Mouse (Mus musculus): ENCODE measurements around the gene Fam83f.
"Not testable (repeated sequence)": the region's sequence is repeated elsewhere in the genome, so short reads cannot be mapped to it uniquely, and the experiment has no call there.

Fam83f gene

GRCm38 (mm10) chr15:80705828-80706549, 34.3 kb downstream of the Fam83f start:
- peak; percentile 57 to 76 for DNase-seq (ENCODE audit: low spot score in 2 of 2)

- DNase-seq (ENCODE audit: low spot score in 2 of 2), result no peak
Observed at GRCm38 (mm10) chr15:80706596-80706995, 34.9 kb downstream of the Fam83f start.

- no peak for DNase-seq (ENCODE audit: low spot score in 2 of 2)
Observed at GRCm38 (mm10) chr15:80707088-80707487, 35.4 kb downstream of the Fam83f start.

GRCm38 (mm10) chr15:80709593-80709992, 37.9 kb downstream of the Fam83f start:
- DNase-seq (ENCODE audit: low spot score in 2 of 2), result no peak

GRCm38 (mm10) chr15:80710257-80710607, 38.6 kb downstream of the Fam83f start:
- no peak for DNase-seq (ENCODE audit: low spot score in 2 of 2)

- DNase-seq (ENCODE audit: low spot score in 2 of 2), result peak; percentile 98
Observed at GRCm38 (mm10) chr15:80710608-80711363, 39.1 kb downstream of the Fam83f start, which contains the start of gene Tnrc6b. Gene Tnrc6b, plus strand, starts transcription at chr15:80711313.

- peak; percentile 75 to 79 for DNase-seq (ENCODE audit: low spot score in 2 of 2)
Observed at GRCm38 (mm10) chr15:80711401-80712151, 39.9 kb downstream of the Fam83f start.

- no peak for DNase-seq (ENCODE audit: low spot score in 2 of 2)
Observed at GRCm38 (mm10) chr15:80714299-80714698, 42.7 kb downstream of the Fam83f start.

- no peak for DNase-seq (ENCODE audit: low spot score in 2 of 2)
Observed at GRCm38 (mm10) chr15:80716631-80717135, 45.0 kb downstream of the Fam83f start.

- no peak for DNase-seq (ENCODE audit: low spot score in 2 of 2)
Observed at GRCm38 (mm10) chr15:80717431-80717830, 45.8 kb downstream of the Fam83f start.

GRCm38 (mm10) chr15:80720249-80720648, 48.6 kb downstream of the Fam83f start:
- DNase-seq (ENCODE audit: low spot score in 2 of 2), result no peak

GRCm38 (mm10) chr15:80721861-80722260, 50.2 kb downstream of the Fam83f start:
- no peak for DNase-seq (ENCODE audit: low spot score in 2 of 2)

GRCm38 (mm10) chr15:80722366-80722765, 50.7 kb downstream of the Fam83f start:
- DNase-seq (ENCODE audit: low spot score in 2 of 2), result no peak

GRCm38 (mm10) chr15:80729477-80729876, 57.8 kb downstream of the Fam83f start:
- DNase-seq (ENCODE audit: low spot score in 2 of 2), result no peak

GRCm38 (mm10) chr15:80731043-80731442, 59.4 kb downstream of the Fam83f start:
- no peak for DNase-seq (ENCODE audit: low spot score in 2 of 2)

GRCm38 (mm10) chr15:80731511-80731910, 59.9 kb downstream of the Fam83f start:
- DNase-seq (ENCODE audit: low spot score in 2 of 2), result no peak

- DNase-seq (ENCODE audit: low spot score in 2 of 2), result no peak
Observed at GRCm38 (mm10) chr15:80732266-80733030, 60.8 kb downstream of the Fam83f start.

- no peak for DNase-seq (ENCODE audit: low spot score in 2 of 2)
Observed at GRCm38 (mm10) chr15:80735300-80735699, 63.7 kb downstream of the Fam83f start.

- not testable (repeated sequence) for DNase-seq (ENCODE audit: low spot score in 2 of 2)
Observed at GRCm38 (mm10) chr15:80735708-80736107, 64.1 kb downstream of the Fam83f start.

- DNase-seq (ENCODE audit: low spot score in 2 of 2), result no peak
Observed at GRCm38 (mm10) chr15:80736553-80736952, 64.9 kb downstream of the Fam83f start.

- DNase-seq (ENCODE audit: low spot score in 2 of 2), result no peak
Observed at GRCm38 (mm10) chr15:80738244-80738643, 66.6 kb downstream of the Fam83f start.
